Mouse (Mus musculus) right cerebral cortex, adult 2 months (tissue): ENCODE results near the gene Lrp6.

Source experiments
- DNase-seq, 2 experiments: peaks; one replicate each; pipeline ENCODE4 v3.0.0; 2021 to 2022; ENCODE audit warnings: low spot score in 2 of 2

Lrp6 gene

GRCm38 (mm10) chr6:134567986-134568556 lies 1.3 kb upstream of the Lrp6 start:
- DNase-seq = no peak

- no peak for DNase-seq
Observed at GRCm38 (mm10) chr6:134566248-134566817, 432 bp downstream of the Lrp6 start.

- peak in 1 of 2 experiments; percentile 27 for DNase-seq
Observed at GRCm38 (mm10) chr6:134565606-134566247, 1.0 kb downstream of the Lrp6 start.

- DNase-seq = no peak
Observed at GRCm38 (mm10) chr6:134564539-134564938, 2.2 kb downstream of the Lrp6 start.

- no peak for DNase-seq
Observed at GRCm38 (mm10) chr6:134559635-134560034, 7.1 kb downstream of the Lrp6 start.

GRCm38 (mm10) chr6:134558546-134559129 lies 8.1 kb downstream of the Lrp6 start:
- DNase-seq = no peak

GRCm38 (mm10) chr6:134557043-134557442 lies 9.7 kb downstream of the Lrp6 start:
- no peak for DNase-seq

- DNase-seq = no peak
Observed at GRCm38 (mm10) chr6:134556185-134556950, 10.4 kb downstream of the Lrp6 start.

- DNase-seq = no peak
Observed at GRCm38 (mm10) chr6:134555178-134555577, 11.6 kb downstream of the Lrp6 start.

- DNase-seq = no peak
Observed at GRCm38 (mm10) chr6:134554230-134554629, 12.5 kb downstream of the Lrp6 start.

GRCm38 (mm10) chr6:134551007-134551406 lies 15.8 kb downstream of the Lrp6 start:
- no peak for DNase-seq

GRCm38 (mm10) chr6:134550396-134550795 lies 16.4 kb downstream of the Lrp6 start:
- DNase-seq = no peak

GRCm38 (mm10) chr6:134544843-134545242 lies 21.9 kb downstream of the Lrp6 start:
- DNase-seq = no peak

GRCm38 (mm10) chr6:134544093-134544492 lies 22.7 kb downstream of the Lrp6 start:
- DNase-seq = no peak

GRCm38 (mm10) chr6:134543607-134544006 lies 23.2 kb downstream of the Lrp6 start:
- no peak for DNase-seq

GRCm38 (mm10) chr6:134542374-134542773 lies 24.4 kb downstream of the Lrp6 start:
- DNase-seq = no peak

GRCm38 (mm10) chr6:134540161-134540560 lies 26.6 kb downstream of the Lrp6 start:
- DNase-seq = no peak

- DNase-seq = no peak
Observed at GRCm38 (mm10) chr6:134539459-134539858, 27.3 kb downstream of the Lrp6 start.

- no peak for DNase-seq
Observed at GRCm38 (mm10) chr6:134538805-134539204, 28.0 kb downstream of the Lrp6 start.

- no peak for DNase-seq
Observed at GRCm38 (mm10) chr6:134537461-134538117, 29.2 kb downstream of the Lrp6 start.

- DNase-seq = no peak
Observed at GRCm38 (mm10) chr6:134535169-134535568, 31.6 kb downstream of the Lrp6 start.

GRCm38 (mm10) chr6:134533021-134533420 lies 33.7 kb downstream of the Lrp6 start:
- no peak for DNase-seq
